Mouse (Mus musculus) midbrain, postnatal 0 days (tissue): Measurements from ENCODE around the gene Pdss1. TPM values are rescaled to one million over a fixed set of nuclear protein-coding genes. Genes with fewer than 3 reads are reported as not detected.
A peak's percentile ranks its signal among the peaks of the same experiment; 100 is the strongest.
"Not testable (repeated sequence)": the region's sequence is repeated elsewhere in the genome, so short reads cannot be mapped to it uniquely, and the experiment has no call there.

ENCODE experiments used
- ATAC-seq: fragments of 200-750 bp; cut with Nextera tagmentation; 2 replicates; pipeline ENCODE4 v1.8.0; 2017; ENCODE audit warnings: moderate number of reproducible peaks, mild to moderate bottlenecking, moderate TSS enrichment, moderate library complexity; ENCODE audit not compliant: low FRiP score
- DNase-seq: peaks from one replicate; pipeline ENCODE4 v3.0.0-alpha.2; 2015; ENCODE audit warnings: low spot score
- H3K27ac ChIP-seq: fragments of 300-500 bp; sonication (generic); 2 replicates; pipeline ENCODE4 v1.5.1; 2014; ENCODE audit warnings: low read depth, mild to moderate bottlenecking, low read length, mixed read lengths
- H3K27me3 ChIP-seq: fragments of 300-500 bp; sonication (generic); 2 replicates; pipeline ENCODE4 v1.6.1; 2014; ENCODE audit warnings: low read length, control low read depth, mixed read lengths; ENCODE audit not compliant: insufficient read depth
- H3K36me3 ChIP-seq: fragments of 300-500 bp; sonication (generic); 2 replicates; pipeline ENCODE4 v1.6.1; 2014; ENCODE audit warnings: low read length, control low read depth, mixed read lengths; ENCODE audit not compliant: insufficient read depth
- H3K4me1 ChIP-seq: fragments of 300-500 bp; sonication (generic); 2 replicates; pipeline ENCODE4 v1.6.1; 2014; ENCODE audit warnings: mild to moderate bottlenecking, control low read depth, antibody characterized with exemption, low read length, mixed read lengths; ENCODE audit not compliant: insufficient read depth
- H3K4me2 ChIP-seq: fragments of 300-500 bp; sonication (generic); 2 replicates; pipeline ENCODE4 v1.6.1; 2014; ENCODE audit warnings: low read depth, mild to moderate bottlenecking, low read length, mixed read lengths; ENCODE audit not compliant: poor library complexity, severe bottlenecking
- H3K4me3 ChIP-seq: fragments of 300-500 bp; sonication (generic); 2 replicates; pipeline ENCODE4 v1.5.1; 2014; ENCODE audit warnings: low read depth, mild to moderate bottlenecking, low read length, moderate library complexity
- H3K9ac ChIP-seq: fragments of 300-500 bp; sonication (generic); replicated peaks from 2 replicates; pipeline ENCODE4 v1.6.1; 2014; ENCODE audit warnings: mild to moderate bottlenecking, low read length, moderate library complexity, mixed read lengths; ENCODE audit not compliant: poor library complexity, severe bottlenecking
- H3K9me3 ChIP-seq: fragments of 300-500 bp; sonication (generic); 2 replicates; pipeline ENCODE4 v1.6.1; 2016; ENCODE audit warnings: low read length, control low read depth
- CTCF ChIP-seq: IDR thresholded peaks from 2 replicates; pipeline ENCODE4 v1.5.1; 2016; ENCODE audit warnings: antibody characterized with exemption, mild to moderate bottlenecking
- WGBS: fragments of 180-500 bp; shearing (Covaris S2); extraction: QIAGEN DNeasy Blood & Tissue Kit; methylation state at CpG from one replicate; pipeline ENCODE4 v1.1.7; 2014; 5-methylcytosine and 5-hydroxymethylcytosine counted together
- polyA plus RNA-seq: library from polyadenylated mRNA; unstranded; fragments of >200 nt; fragmentation: Nextera tagmentation; extraction: Ambion mirVana; gene quantifications from 2 replicates; pipeline ENCODE4 v1.2.1, GENCODE M21; 2015
- total RNA-seq: library from RNA; depleted of rRNA; stranded (reverse); fragments of >200 nt; gene quantifications from 2 replicates; pipeline ENCODE4 v1.2.3, GENCODE M21; 2014; rRNA removed

The Pdss1 gene
- total RNA-seq: 28.1 and 39.1 TPM in 2 replicates
- 23.3 and 24.2 TPM in 2 replicates for polyA plus RNA-seq

GRCm38 (mm10) chr2:22895282-22896273, at the start of gene Pdss1:
Gene Pdss1 (plus strand): TSS chr2:22895522.
- Histone ChIP-seq H3K27ac (peak within 1 kb of the TSS; percentile 86), H3K4me2 (peak within 1 kb of the TSS; percentile 71), H3K4me1 (peaks cover 8% of the 10 kb centered on the region; the same call in 1 of the 2 replicates), H3K4me3 (peak within 1 kb of the TSS; percentile 91), H3K36me3 (no peaks in the 10 kb centered on the region), H3K9me3 (no peaks in the 10 kb centered on the region), H3K27me3 (no peaks in the 10 kb centered on the region), H3K9ac (peak within 1 kb of the TSS; percentile 76)
- ATAC-seq (peak; percentile 100), DNase-seq (peak; percentile 97)
- TF ChIP-seq CTCF: no peak
- under 1% methylated on average over 81 of the region's 81 CpGs for WGBS

GRCm38 (mm10) chr2:22851900-22852299, 43.4 kb upstream of the Pdss1 start:
- no peak for TF ChIP-seq CTCF
- Histone ChIP-seq H3K9me3 (no peaks in the 10 kb centered on the region), H3K4me3 (no peak overlapping the region), H3K36me3 (no peaks in the 10 kb centered on the region), H3K4me1 (no peaks in the 10 kb centered on the region), H3K4me2 (no peak overlapping the region), H3K9ac (no peak overlapping the region), H3K27ac (no peak overlapping the region), H3K27me3 (no peaks in the 10 kb centered on the region)
- ATAC-seq: no peak
- no peak for DNase-seq
- 79% methylated on average over 4 of the region's 4 CpGs for WGBS

- Histone ChIP-seq H3K4me2 (no peak overlapping the region), H3K27ac (no peak overlapping the region), H3K36me3 (no peaks in the 10 kb centered on the region), H3K27me3 (no peaks in the 10 kb centered on the region), H3K4me1 (no peaks in the 10 kb centered on the region), H3K9me3 (no peaks in the 10 kb centered on the region), H3K9ac (no peak overlapping the region), H3K4me3 (no peak overlapping the region)
- WGBS: 26% methylated on average over 3 of the region's 3 CpGs
- 0 out of 2 replicates have a peak, but pooled peaks have one; percentile 47 for ATAC-seq
- DNase-seq: peak; percentile 57
- TF ChIP-seq CTCF: no peak
Measured at GRCm38 (mm10) chr2:22857501-22857900, 37.8 kb upstream of the Pdss1 start.

- H3K4me1 ChIP-seq: no peaks in the 10 kb centered on the region
- no peak for ATAC-seq
- no peak for TF ChIP-seq CTCF
- no peak overlapping the region for H3K4me2 ChIP-seq
- DNase-seq: no peak
- no peak overlapping the region for H3K4me3 ChIP-seq
- no peaks in the 10 kb centered on the region for H3K36me3 ChIP-seq
- 82% methylated on average over 2 of the region's 2 CpGs for WGBS
- H3K9ac ChIP-seq: no peak overlapping the region
- H3K27ac ChIP-seq: no peak overlapping the region
- H3K9me3 ChIP-seq: no peaks in the 10 kb centered on the region
- H3K27me3 ChIP-seq: no peaks in the 10 kb centered on the region
Measured at GRCm38 (mm10) chr2:22862194-22862593, 33.1 kb upstream of the Pdss1 start.

GRCm38 (mm10) chr2:22864394-22865037, 30.8 kb upstream of the Pdss1 start:
- H3K36me3 ChIP-seq, H3K4me2 ChIP-seq, H3K9me3 ChIP-seq, H3K27me3 ChIP-seq, H3K4me1 ChIP-seq, H3K4me3 ChIP-seq, H3K27ac ChIP-seq, H3K9ac ChIP-seq: not testable (repeated sequence)
- DNase-seq (peak; percentile 80), ATAC-seq (peak; percentile 90)
- 5% methylated on average over 6 of the region's 6 CpGs for WGBS
- TF ChIP-seq CTCF: peak; percentile 88
